Mouse (Mus musculus): Measurements from ENCODE around the gene Ndn. TPM values are rescaled to one million over a fixed set of nuclear protein-coding genes. Genes with fewer than 3 reads are reported as not detected.

The Ndn gene
- polyA plus RNA-seq, 1 experiment from 2014 or later, result 133 TPM

DNA sequence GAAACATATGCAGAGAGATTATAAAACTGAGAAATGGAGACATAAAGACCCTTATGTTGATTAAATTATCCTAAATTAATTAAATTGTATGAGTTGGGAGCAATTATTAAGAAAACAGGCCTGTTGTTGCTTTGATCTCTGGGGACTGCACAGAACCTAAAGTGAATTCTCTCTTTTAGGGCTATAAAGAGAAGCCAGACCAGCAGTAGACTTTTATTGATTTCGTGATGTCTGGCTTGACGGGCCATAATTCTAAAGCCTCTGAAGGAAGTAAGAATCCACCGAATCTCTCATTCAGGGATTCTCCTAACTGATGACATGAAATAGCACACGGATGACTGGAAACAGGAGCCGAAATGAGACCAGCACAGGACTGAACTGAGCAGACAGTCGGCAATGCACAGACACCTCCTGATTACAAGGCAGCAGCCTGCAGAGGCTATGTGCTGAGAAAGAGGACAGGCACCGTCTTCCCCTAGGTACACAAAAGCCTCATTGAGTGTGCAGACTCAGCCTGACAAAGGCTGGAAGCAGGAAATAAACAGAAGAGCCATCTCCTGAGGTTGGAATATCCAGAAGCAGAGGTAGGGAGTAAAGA lies 18.8 kb downstream of the Ndn start:
- Histone ChIP-seq H3K9me3 (replicated peaks; ENCODE audit: control insufficient read depth, low read length) (no peaks in the 10 kb centered on the region), H3K4me1 (ENCODE audit: control insufficient read depth, insufficient read depth, low read length) (no peaks in the 10 kb centered on the region), H3K27ac (replicated peaks; ENCODE audit: low read depth, low read length) (no peak overlapping the region), H3K4me3 (ENCODE audit: low read depth, low read length) (no peak overlapping the region), H3K36me3 (replicated peaks; ENCODE audit: control insufficient read depth, insufficient read depth, low read depth, low read length) (no peaks in the 10 kb centered on the region), H3K9ac (replicated peaks; ENCODE audit: low read length) (no peak overlapping the region), H3K27me3 (ENCODE audit: control insufficient read depth, insufficient read depth, low read length) (no peaks in the 10 kb centered on the region), H3K4me2 (ENCODE audit: low read depth, low read length) (no peak overlapping the region)
- ATAC-seq (replicated peaks; ENCODE audit: insufficient number of reproducible peaks, low FRiP score, low TSS enrichment, low read depth) (no peak), DNase-seq (ENCODE audit: low spot score) (no peak)
- 66% methylated on average over 7 of the region's 7 CpGs for WGBS

DNA sequence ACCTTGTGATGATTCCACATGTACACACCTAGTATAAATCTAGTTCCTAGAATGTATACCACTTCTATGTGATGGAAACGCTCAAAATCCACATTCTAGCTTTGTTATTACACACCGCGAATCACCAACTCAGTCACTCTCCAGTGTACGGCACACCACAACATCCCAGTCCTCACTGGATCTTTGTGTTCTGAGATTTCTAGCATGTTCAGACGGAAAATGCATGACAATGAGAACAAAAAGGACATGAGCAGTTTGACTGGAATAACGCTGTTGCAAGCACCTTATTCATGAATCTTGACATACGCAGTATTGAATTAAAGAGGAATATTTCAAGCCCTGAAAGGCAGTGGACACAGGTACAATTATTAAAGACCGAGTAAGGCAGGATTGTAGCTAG lies 20.4 kb downstream of the Ndn start:
- Histone ChIP-seq H3K9me3 (replicated peaks; ENCODE audit: control insufficient read depth, low read length) (no peaks in the 10 kb centered on the region), H3K9ac (replicated peaks; ENCODE audit: low read length) (no peak overlapping the region), H3K4me3 (ENCODE audit: low read depth, low read length) (no peak overlapping the region), H3K27me3 (ENCODE audit: control insufficient read depth, insufficient read depth, low read length) (no peaks in the 10 kb centered on the region), H3K4me2 (ENCODE audit: low read depth, low read length) (no peak overlapping the region), H3K27ac (replicated peaks; ENCODE audit: low read depth, low read length) (no peak overlapping the region), H3K4me1 (ENCODE audit: control insufficient read depth, insufficient read depth, low read length) (no peaks in the 10 kb centered on the region), H3K36me3 (replicated peaks; ENCODE audit: control insufficient read depth, insufficient read depth, low read depth, low read length) (no peaks in the 10 kb centered on the region)
- DNase-seq (ENCODE audit: low spot score), result no peak
- WGBS, result 80% methylated on average over 8 of the region's 8 CpGs
- no peak for ATAC-seq (replicated peaks; ENCODE audit: insufficient number of reproducible peaks, low FRiP score, low TSS enrichment, low read depth)

DNA sequence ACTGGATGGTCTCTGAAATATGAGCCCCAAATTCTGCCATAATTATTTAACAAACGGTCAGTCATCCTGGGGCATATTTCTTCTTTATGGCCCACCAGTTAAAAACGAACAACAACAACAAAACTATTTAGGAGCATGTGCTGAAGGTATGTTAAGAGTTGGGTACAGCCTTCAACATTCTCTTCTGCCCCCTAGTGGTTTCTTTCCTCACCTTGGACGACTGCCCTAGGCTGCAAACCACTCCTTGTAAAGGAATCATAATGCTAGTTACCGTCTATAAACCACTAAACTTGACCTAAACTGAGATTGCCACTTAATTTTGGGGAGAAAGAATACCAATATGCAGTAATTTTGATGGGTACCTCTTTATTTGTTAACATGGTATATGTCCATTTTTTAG lies 29.3 kb downstream of the Ndn start:
- DNase-seq (ENCODE audit: low spot score) (peak; percentile 77), ATAC-seq (replicated peaks; ENCODE audit: insufficient number of reproducible peaks, low FRiP score, low TSS enrichment, low read depth) (no peak)
- no peak overlapping the region for H3K9ac ChIP-seq (replicated peaks; ENCODE audit: low read length)
- H3K27ac ChIP-seq (replicated peaks; ENCODE audit: low read depth, low read length), result no peak overlapping the region
- no peaks in the 10 kb centered on the region for H3K36me3 ChIP-seq (replicated peaks; ENCODE audit: control insufficient read depth, insufficient read depth, low read depth, low read length)
- no peak overlapping the region for H3K4me2 ChIP-seq (ENCODE audit: low read depth, low read length)
- H3K4me1 ChIP-seq (ENCODE audit: control insufficient read depth, insufficient read depth, low read length), result no peaks in the 10 kb centered on the region
- no peak overlapping the region for H3K4me3 ChIP-seq (ENCODE audit: low read depth, low read length)
- H3K9me3 ChIP-seq (replicated peaks; ENCODE audit: control insufficient read depth, low read length), result no peaks in the 10 kb centered on the region
- no peaks in the 10 kb centered on the region for H3K27me3 ChIP-seq (ENCODE audit: control insufficient read depth, insufficient read depth, low read length)
- 40% methylated on average over 4 of the region's 4 CpGs for WGBS

DNA sequence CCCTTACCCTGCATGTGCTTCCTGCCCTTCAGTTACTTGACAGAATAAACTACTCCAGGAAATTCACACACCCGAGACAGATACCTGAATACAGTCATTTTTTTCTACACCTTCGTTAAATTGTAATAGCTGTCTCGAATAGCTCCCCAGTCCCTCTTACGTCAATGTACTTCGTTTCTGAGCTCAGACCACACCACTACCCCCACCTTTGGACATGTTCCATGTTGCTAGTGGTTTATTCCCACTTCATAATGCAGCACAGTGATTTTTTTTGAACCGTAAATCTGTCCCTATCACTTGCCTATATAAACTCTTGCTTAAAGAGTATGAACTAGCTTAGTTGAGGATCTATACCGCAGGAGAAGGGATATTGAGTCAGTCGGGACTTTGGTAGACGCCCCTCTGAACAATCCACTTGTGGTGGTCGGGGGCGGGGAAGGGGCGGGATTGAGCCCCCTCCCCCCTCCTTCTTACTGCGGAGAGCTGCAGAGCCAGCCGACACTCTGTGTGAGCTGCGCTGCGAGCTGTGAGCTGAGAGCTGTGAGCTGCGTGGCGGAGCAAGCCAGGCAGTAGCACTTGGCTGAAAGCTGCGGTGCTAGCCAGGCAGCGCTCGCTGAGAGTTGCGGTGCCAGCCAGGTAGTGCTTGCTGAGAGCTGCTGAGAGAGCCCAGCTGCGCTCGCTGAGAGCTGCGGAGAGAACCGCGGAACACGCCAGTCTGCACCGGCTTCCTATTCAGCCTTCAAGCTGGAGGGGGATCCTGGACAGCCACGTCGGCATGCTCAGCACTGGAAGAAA lies 30.3 kb downstream of the Ndn start, which contains the start of gene Magel2:
TSS of gene Magel2 (plus strand) at position 501 of the 795 bp plus-strand sequence.
- Histone ChIP-seq H3K27ac (replicated peaks; ENCODE audit: low read depth, low read length) (0 out of 2 replicates have a peak within 1 kb of the TSS, but pooled peaks have one; percentile 10), H3K36me3 (replicated peaks; ENCODE audit: control insufficient read depth, insufficient read depth, low read depth, low read length) (no peaks in the 10 kb centered on the region), H3K4me3 (ENCODE audit: low read depth, low read length) (peak within 1 kb of the TSS; percentile 48), H3K9ac (replicated peaks; ENCODE audit: low read length) (peak within 1 kb of the TSS; percentile 63), H3K27me3 (ENCODE audit: control insufficient read depth, insufficient read depth, low read length) (no peaks in the 10 kb centered on the region), H3K9me3 (replicated peaks; ENCODE audit: control insufficient read depth, low read length) (no peaks in the 10 kb centered on the region), H3K4me2 (ENCODE audit: low read depth, low read length) (peak within 1 kb of the TSS; percentile 64), H3K4me1 (ENCODE audit: control insufficient read depth, insufficient read depth, low read length) (no peaks in the 10 kb centered on the region)
- 21% methylated on average over 31 of the region's 31 CpGs for WGBS
- peak; percentile 75 for DNase-seq (ENCODE audit: low spot score)
- ATAC-seq (replicated peaks; ENCODE audit: insufficient number of reproducible peaks, low FRiP score, low TSS enrichment, low read depth), result peak; percentile 87

DNA sequence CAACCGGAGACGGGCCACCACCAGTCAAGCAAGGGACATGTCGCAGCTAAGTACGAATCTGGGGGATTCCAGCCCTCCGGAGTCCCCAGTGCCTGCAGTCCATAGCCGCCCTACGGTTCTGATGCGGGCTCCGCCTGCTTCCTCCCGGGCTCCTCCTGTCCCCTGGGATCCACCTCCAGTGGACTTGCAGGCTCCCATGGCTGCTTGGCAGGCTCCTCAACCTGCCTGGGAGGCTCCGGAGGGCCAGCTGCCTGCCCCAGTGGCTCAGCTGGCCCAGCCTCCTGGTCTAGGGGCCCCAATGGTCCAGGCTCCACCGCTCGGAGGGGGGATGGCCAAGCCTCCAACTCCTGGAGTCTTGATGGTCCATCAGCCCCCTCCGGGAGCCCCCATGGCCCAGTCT lies 30.9 kb downstream of the Ndn start:
- ATAC-seq (replicated peaks; ENCODE audit: insufficient number of reproducible peaks, low FRiP score, low TSS enrichment, low read depth) (peak; percentile 62), DNase-seq (ENCODE audit: low spot score) (peak; percentile 9)
- H3K27ac ChIP-seq (replicated peaks; ENCODE audit: low read depth, low read length), result 0 out of 2 replicates have a peak overlapping the region, but pooled peaks have one; percentile 10
- no peaks in the 10 kb centered on the region for H3K36me3 ChIP-seq (replicated peaks; ENCODE audit: control insufficient read depth, insufficient read depth, low read depth, low read length)
- H3K9me3 ChIP-seq (replicated peaks; ENCODE audit: control insufficient read depth, low read length), result no peaks in the 10 kb centered on the region
- H3K27me3 ChIP-seq (ENCODE audit: control insufficient read depth, insufficient read depth, low read length), result no peaks in the 10 kb centered on the region
- peak overlapping the region; percentile 64 for H3K4me2 ChIP-seq (ENCODE audit: low read depth, low read length)
- H3K4me1 ChIP-seq (ENCODE audit: control insufficient read depth, insufficient read depth, low read length), result no peaks in the 10 kb centered on the region
- peak overlapping the region; percentile 48 for H3K4me3 ChIP-seq (ENCODE audit: low read depth, low read length)
- 30% methylated on average over 14 of the region's 14 CpGs for WGBS
- H3K9ac ChIP-seq (replicated peaks; ENCODE audit: low read length), result peak overlapping the region; percentile 63

DNA sequence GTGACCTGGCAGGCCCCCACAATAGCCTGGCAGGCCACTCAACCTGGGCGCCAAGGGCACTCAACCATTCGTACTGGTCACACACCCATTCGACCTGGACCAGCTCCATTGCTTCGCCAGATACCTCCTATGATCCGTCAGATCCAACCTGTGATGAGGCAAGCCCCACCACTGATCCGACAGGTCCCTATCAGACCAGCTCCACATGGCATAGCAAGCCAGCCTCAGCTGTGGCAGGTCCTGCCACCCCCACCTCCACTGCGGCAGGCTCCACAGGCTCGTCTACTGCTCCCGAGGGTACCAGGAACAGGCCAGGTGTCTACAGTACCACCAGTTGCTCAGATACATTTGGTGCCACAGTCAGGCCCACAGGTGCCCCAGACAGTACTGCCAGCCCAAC lies 32.2 kb downstream of the Ndn start:
- DNase-seq (ENCODE audit: low spot score), result no peak
- 83% methylated on average over 9 of the region's 9 CpGs for WGBS
- no peak overlapping the region for H3K4me3 ChIP-seq (ENCODE audit: low read depth, low read length)
- no peaks in the 10 kb centered on the region for H3K36me3 ChIP-seq (replicated peaks; ENCODE audit: control insufficient read depth, insufficient read depth, low read depth, low read length)
- no peaks in the 10 kb centered on the region for H3K9me3 ChIP-seq (replicated peaks; ENCODE audit: control insufficient read depth, low read length)
- no peaks in the 10 kb centered on the region for H3K27me3 ChIP-seq (ENCODE audit: control insufficient read depth, insufficient read depth, low read length)
- H3K27ac ChIP-seq (replicated peaks; ENCODE audit: low read depth, low read length), result no peak overlapping the region
- H3K9ac ChIP-seq (replicated peaks; ENCODE audit: low read length), result no peak overlapping the region
- no peak for ATAC-seq (replicated peaks; ENCODE audit: insufficient number of reproducible peaks, low FRiP score, low TSS enrichment, low read depth)
- no peaks in the 10 kb centered on the region for H3K4me1 ChIP-seq (ENCODE audit: control insufficient read depth, insufficient read depth, low read length)
- no peak overlapping the region for H3K4me2 ChIP-seq (ENCODE audit: low read depth, low read length)

DNA sequence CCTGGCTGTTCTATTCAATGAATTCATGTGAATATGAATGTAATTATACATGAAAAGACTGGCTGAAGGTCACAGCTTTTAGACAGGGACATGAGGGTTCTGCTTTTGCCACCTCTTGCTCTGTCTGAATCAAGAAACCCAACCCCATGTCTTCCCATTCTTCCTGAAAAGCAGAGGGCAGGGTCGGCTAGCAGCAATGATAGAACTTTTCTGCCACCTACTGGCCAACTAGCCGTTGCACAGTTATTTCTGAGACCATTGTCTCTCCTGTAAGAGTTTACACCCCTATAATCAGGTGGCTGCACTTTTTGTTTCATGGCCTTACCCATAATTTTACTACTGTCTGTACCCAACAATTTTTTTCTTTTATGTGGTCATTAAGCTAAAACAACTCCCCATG lies 36.0 kb downstream of the Ndn start:
- no peaks in the 10 kb centered on the region for H3K9me3 ChIP-seq (replicated peaks; ENCODE audit: control insufficient read depth, low read length)
- ATAC-seq (replicated peaks; ENCODE audit: insufficient number of reproducible peaks, low FRiP score, low TSS enrichment, low read depth), result no peak; the same call in 1 of the 2 replicates
- no peak overlapping the region for H3K9ac ChIP-seq (replicated peaks; ENCODE audit: low read length)
- DNase-seq (ENCODE audit: low spot score), result peak; percentile 66
- H3K4me1 ChIP-seq (ENCODE audit: control insufficient read depth, insufficient read depth, low read length), result no peaks in the 10 kb centered on the region
- H3K36me3 ChIP-seq (replicated peaks; ENCODE audit: control insufficient read depth, insufficient read depth, low read depth, low read length), result no peaks in the 10 kb centered on the region
- H3K27me3 ChIP-seq (ENCODE audit: control insufficient read depth, insufficient read depth, low read length), result no peaks in the 10 kb centered on the region
- H3K4me2 ChIP-seq (ENCODE audit: low read depth, low read length), result no peak overlapping the region
- 2% methylated on average over 2 of the region's 2 CpGs for WGBS
- H3K4me3 ChIP-seq (ENCODE audit: low read depth, low read length), result no peak overlapping the region
- H3K27ac ChIP-seq (replicated peaks; ENCODE audit: low read depth, low read length), result no peak overlapping the region

DNA sequence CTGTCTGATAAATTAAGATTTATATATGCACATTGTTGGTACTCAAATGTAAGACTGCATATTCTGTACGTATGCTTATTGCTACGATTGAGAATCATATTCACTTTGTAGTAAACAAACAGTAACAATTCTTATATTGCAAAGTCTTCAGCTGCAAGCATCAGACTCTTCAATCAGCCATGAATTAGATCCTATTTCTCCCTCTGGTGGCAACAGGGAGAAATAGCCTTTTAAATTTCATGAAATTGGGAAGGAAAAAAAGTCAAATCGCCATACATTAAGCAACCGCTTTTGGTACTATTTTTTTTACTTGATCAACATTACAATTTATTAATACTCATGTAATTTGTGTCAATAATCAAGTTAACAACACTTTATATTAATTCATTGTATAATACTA lies 41.9 kb downstream of the Ndn start:
- Histone ChIP-seq H3K27me3 (ENCODE audit: control insufficient read depth, insufficient read depth, low read length) (no peaks in the 10 kb centered on the region), H3K9ac (replicated peaks; ENCODE audit: low read length) (no peak overlapping the region), H3K4me2 (ENCODE audit: low read depth, low read length) (no peak overlapping the region), H3K9me3 (replicated peaks; ENCODE audit: control insufficient read depth, low read length) (no peaks in the 10 kb centered on the region), H3K36me3 (replicated peaks; ENCODE audit: control insufficient read depth, insufficient read depth, low read depth, low read length) (no peaks in the 10 kb centered on the region), H3K4me1 (ENCODE audit: control insufficient read depth, insufficient read depth, low read length) (no peaks in the 10 kb centered on the region), H3K4me3 (ENCODE audit: low read depth, low read length) (no peak overlapping the region), H3K27ac (replicated peaks; ENCODE audit: low read depth, low read length) (no peak overlapping the region)
- ATAC-seq (replicated peaks; ENCODE audit: insufficient number of reproducible peaks, low FRiP score, low TSS enrichment, low read depth) (no peak), DNase-seq (ENCODE audit: low spot score) (peak; percentile 37)
- WGBS, result 35% methylated on average over 4 of the region's 4 CpGs

Data from embryonic facial prominence, embryonic 11.5 days (tissue).